Mouse (Mus musculus) T-cell, adult 2 months (primary cell): ENCODE measurements around the gene Nsfl1c.

Experiments used
- DNase-seq: peaks from one replicate; pipeline ENCODE4 v3.0.0; 2022; ENCODE audit warnings: low spot score

The Nsfl1c gene

DNA sequence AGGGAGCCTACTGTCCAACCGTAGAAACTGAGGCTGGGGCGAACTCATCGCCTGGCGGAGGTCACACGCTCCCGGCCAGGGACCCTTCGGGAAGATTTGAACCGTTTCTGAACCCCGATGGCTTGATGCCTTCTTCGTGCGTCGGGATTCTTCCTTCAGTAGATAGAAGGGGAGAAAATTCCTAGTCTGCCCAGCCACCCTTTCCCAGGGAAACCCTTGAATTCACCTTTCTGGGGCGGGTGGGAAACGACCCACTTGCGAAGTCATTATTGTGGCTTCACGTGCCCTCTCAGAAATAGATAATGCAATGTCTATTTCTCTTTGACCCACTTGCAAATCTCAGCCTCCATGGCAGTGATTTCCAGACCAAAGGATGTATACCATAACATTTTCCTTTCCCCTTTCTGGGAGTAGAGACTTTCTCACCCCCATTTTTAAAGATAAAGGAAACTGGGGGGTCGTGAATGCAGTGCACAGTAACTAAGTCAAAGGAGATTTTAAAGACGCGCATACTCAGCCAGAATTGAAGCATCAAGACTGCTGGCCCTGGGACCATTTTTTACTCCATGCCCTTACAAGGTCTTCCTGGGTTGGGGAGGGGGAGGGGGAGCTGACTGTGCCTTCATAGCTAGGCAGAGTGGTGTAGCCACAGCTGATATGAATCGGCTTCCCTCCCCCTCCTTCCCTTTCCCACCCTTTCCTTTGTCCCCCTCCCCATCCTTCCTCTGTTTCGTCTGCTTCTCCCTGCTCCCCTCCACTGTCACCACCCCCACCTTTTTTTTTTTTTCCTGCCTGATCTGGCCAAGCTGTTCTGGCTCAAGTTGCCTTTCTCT, 49.3 kb downstream of the Nsfl1c start:
- DNase-seq, result peak; percentile 42

DNA sequence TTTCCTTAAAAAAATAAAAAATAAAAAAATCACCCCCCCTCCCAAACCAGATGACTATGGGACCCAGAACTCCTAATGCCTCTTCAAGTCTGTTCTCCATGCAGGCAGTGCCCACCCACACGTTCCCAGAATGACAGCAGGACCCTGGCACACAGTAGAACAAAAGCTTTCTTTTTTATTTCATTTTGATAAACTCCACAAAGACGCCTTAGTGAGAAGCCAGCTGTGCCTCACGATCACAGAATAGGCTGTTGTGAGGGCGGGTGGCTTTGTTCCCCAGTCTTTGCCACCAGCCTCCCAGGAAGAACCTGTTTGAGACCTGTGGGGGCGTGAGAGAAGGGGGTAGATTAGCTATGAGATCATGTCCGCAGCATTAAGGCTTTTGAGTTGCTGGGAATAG, 50.7 kb downstream of the Nsfl1c start:
- no peak for DNase-seq

DNA sequence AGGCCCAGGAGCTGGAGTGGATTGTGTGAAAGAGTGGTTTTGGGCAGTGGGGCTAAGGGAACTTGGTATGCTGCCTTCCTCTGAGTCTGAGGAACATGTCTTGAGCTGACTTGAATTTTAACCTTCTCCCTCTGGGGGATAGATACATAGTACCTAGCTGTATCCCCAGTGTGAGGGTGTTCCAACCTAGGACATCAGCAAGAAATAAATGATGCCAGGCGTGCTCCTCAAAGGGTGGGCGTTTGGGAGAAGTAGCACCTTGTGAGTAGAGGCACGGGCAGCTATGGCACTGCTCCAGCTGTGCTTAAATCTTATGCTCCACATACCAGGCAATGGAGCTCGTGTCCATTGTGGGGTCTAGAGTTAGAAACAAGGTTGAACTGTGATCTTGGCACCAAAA, 52.6 kb downstream of the Nsfl1c start:
- DNase-seq, result no peak

DNA sequence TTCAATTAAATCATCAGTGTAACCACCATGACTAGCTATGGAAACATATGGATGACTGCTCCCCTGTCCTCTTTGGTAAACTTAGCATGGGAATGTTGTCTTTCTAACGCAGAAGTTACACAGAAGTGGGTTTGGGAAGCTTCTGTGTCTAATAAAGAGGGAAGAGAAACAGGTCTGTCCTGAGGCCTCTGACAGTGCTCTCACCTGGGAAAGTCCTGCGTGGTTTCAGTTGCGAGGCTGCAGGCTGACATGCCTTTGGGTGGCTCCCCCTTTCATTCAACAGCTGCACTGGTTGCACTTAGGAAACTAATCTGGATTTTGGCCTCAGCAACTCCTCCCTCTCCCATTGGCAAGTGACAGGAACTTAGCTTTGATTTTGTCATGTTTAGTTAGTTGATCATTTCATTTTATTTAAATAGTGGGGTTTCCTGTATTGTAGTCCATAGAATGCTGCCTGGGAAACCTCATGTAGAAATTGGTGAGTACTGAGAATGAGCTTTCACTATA, 55.7 kb downstream of the Nsfl1c start:
- no peak for DNase-seq
